Mouse (Mus musculus): ENCODE data around the gene Hoxb6.

Hoxb6 gene

GRCm38 (mm10) chr11:96269869-96270268 is 22.4 kb upstream of the Hoxb6 start:
- in situ Hi-C loops (cut with MboI, MseI): no loop called here

DNA sequence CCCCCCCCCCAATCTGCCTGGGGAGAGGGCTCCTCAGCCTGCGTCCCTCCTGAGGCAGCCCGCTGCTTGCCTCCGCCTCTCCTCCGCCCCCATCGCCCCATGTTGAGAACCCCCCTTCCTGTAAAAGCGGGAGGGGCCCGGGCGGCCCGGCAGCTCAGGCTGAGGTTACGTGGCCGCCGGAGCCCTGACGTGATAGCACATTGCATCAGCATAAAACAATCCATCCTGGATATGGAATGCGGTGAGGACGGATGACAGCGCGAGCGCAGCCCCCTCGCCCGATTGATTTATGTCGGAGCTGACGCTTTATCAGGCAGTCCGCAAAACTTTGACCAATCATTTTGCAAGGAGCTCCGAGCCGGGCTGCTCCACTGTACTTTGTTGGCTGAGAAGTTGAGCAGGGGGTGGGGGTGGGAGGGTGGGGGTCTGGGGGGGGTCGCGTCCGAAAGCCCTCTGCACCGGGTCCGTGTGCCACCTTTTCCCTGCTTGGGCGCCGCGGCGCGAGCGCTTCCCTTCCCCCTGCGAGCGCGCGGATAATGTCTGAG is 21.2 kb upstream of the Hoxb6 start, which contains the start of gene Hoxb9:
Gene Hoxb9, plus strand, starts transcription at position 462 of the 545 bp plus-strand sequence.
- in situ Hi-C loops (cut with MboI, MseI): no loop called here

DNA sequence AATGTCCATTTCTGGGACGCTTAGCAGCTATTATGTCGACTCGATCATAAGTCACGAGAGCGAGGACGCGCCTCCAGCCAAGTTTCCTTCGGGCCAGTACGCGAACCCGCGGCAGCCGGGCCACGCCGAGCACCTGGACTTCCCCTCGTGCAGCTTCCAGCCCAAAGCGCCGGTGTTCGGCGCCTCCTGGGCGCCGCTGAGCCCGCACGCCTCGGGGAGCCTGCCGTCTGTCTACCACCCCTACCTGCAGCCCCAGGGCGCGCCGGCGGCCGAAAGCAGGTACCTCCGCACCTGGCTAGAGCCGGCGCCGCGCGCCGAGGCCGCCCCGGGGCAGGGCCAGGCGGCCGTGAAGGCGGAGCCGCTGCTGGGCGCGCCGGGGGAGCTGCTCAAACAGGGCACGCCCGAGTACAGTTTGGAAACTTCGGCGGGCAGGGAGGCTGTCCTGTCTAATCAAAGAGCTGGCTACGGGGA is 20.7 kb upstream of the Hoxb6 start:
- in situ Hi-C loops (cut with MboI, MseI): no loop called here

DNA sequence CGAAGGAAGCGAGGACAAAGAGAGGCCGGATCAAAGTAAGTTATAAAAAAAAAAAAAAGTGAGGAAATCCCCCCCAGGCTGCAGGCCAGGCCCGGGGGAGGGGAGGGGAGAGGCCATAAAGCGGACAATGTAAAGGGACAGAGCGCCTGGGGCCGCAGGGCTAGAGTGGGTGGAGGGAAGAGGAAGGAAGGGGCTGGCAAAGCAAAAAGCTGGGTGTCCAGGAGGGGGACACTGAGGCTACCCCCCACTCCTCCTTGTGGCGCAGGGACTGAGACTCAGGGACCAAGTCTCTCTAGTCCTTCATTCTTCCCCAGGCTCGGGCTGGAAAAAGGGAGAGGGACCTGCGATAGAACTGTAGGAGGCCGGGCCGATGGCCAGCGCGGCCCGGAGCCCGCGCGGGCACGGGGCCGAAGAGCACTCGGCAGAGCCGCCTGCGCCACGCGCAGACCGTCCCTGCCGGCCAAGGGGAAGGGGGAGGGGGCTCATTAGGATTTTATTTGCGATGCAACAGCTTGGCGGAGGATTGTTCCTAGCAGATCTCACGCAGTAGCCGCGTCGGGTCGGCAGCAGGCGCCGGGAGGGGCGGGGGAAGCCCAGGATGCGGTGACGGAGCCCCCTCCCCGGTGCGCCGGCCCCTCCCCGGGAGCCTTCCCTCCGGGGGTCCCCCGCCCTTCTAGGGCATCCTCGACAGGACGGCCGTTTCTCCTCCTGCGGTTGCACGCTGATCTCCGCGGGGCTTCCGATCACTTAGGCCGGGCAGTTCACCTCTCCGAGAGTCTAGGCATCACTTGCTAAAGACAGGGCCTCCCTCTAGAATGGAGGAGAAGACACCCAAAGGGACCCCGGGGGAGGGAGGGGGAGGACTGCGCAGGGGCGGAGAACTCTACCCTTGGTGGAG is 20.0 kb upstream of the Hoxb6 start:
- in situ Hi-C loops (cut with MboI, MseI): no loop called here

GRCm38 (mm10) chr11:96274428-96274827 is 17.8 kb upstream of the Hoxb6 start:
- in situ Hi-C loops (cut with MboI, MseI): no loop called here

DNA sequence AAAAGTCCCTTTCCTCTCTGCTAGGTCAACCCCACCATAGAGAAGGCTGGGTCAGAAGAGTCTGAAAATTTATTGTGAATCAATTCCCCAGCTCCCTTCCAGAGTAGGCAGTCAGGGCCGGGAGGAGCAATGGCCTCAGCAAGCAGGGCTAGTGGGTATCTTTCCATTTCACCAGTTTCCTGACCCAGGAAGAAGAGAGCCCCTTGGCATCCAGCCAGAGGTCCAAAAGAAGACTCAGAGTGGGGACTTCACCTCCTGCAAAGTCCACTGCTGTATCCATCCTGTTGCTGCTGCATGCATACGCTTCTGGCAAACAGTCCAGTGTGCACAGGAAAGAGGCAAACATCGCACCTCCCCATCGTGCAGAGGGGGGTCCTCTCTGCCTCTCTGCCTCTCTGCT is 16.4 kb upstream of the Hoxb6 start:
- in situ Hi-C loops (cut with MboI, MseI): loop anchor here (5.0 kb wide), 1 partner anchor 81 kb away; no protein-coding TSS in a partner anchor

GRCm38 (mm10) chr11:96277151-96278044 is 14.9 kb upstream of the Hoxb6 start:
- in situ Hi-C loops (cut with MboI, MseI): loop anchor here (5.0 kb wide), 1 partner anchor 80 kb away; no protein-coding TSS in a partner anchor

DNA sequence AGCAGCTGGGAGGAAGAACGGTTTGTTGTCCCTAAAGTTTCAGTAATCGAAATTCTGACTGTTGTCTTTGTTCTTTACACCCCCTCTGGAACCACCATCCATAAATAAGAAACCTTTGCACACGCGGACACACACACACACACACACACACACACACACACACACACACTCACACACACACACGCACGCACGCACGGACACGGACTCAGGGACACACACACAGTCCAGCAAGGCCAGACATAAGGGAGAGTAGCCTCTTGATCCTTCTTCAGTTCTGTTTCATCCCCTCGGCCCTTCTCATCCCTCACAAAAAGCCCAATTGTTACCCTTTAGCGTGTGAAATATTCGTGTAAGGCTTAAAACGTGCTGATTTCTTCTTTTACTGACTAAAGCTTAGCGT is 14.0 kb upstream of the Hoxb6 start:
- in situ Hi-C loops (cut with MboI, MseI): loop anchor here (5.0 kb wide), 1 partner anchor 79 kb away; no protein-coding TSS in a partner anchor

- in situ Hi-C loops (cut with MboI, MseI): loop anchor here (5.0 kb wide), 1 partner anchor 79 kb away; no protein-coding TSS in a partner anchor
Measured at GRCm38 (mm10) chr11:96278773-96279172, 13.5 kb upstream of the Hoxb6 start.

GRCm38 (mm10) chr11:96279421-96280233 is 12.6 kb upstream of the Hoxb6 start:
- in situ Hi-C loops (cut with MboI, MseI): loop anchor here (5.0 kb wide), 1 partner anchor 78 kb away; no protein-coding TSS in a partner anchor

GRCm38 (mm10) chr11:96280399-96281378 is 11.6 kb upstream of the Hoxb6 start:
- in situ Hi-C loops (cut with MboI, MseI): no loop called here

GRCm38 (mm10) chr11:96281396-96281795 is 10.9 kb upstream of the Hoxb6 start:
- in situ Hi-C loops (cut with MboI, MseI): no loop called here

DNA sequence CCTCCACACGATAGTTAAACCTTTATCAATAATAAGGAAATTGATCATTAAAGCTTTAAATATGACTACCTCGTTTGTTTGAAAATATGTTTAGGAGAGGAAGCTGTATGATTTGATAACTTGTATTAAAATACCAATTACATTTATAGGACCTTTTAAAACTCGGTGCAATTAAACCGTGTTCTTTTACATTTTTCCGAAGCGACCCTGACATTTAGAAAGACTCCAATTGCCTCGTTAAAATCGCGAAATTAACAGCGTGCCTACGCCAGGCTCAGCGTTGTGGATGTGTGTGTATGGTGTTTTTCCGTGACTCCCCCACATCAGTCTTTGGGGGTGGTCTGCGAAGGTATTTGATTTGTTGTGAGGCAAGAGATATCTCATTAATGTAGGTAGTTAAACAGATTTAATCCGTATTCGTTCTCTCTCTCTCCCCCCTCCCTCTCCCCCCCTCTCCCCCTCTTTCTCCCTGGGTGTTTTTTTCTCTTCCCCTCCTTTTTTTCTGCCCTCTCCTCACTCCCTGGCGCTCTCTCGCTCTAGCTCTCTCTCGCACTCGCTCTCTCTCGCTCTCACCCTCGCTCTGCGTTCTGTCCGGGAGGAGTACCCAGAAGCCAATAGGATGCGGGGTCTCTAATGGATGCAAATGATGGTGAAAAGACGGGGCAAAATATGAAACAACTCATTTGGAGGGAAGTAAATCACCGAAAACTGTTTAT is 10.3 kb upstream of the Hoxb6 start, which contains the start of gene Hoxb8:
Gene Hoxb8, plus strand, starts transcription at position 51 of the 716 bp plus-strand sequence.
- in situ Hi-C loops (cut with MboI, MseI): no loop called here

GRCm38 (mm10) chr11:96282795-96283430 is 9.4 kb upstream of the Hoxb6 start:
- in situ Hi-C loops (cut with MboI, MseI): no loop called here

- in situ Hi-C loops (cut with MboI, MseI): no loop called here
Measured at GRCm38 (mm10) chr11:96284041-96284749, 8.1 kb upstream of the Hoxb6 start.

DNA sequence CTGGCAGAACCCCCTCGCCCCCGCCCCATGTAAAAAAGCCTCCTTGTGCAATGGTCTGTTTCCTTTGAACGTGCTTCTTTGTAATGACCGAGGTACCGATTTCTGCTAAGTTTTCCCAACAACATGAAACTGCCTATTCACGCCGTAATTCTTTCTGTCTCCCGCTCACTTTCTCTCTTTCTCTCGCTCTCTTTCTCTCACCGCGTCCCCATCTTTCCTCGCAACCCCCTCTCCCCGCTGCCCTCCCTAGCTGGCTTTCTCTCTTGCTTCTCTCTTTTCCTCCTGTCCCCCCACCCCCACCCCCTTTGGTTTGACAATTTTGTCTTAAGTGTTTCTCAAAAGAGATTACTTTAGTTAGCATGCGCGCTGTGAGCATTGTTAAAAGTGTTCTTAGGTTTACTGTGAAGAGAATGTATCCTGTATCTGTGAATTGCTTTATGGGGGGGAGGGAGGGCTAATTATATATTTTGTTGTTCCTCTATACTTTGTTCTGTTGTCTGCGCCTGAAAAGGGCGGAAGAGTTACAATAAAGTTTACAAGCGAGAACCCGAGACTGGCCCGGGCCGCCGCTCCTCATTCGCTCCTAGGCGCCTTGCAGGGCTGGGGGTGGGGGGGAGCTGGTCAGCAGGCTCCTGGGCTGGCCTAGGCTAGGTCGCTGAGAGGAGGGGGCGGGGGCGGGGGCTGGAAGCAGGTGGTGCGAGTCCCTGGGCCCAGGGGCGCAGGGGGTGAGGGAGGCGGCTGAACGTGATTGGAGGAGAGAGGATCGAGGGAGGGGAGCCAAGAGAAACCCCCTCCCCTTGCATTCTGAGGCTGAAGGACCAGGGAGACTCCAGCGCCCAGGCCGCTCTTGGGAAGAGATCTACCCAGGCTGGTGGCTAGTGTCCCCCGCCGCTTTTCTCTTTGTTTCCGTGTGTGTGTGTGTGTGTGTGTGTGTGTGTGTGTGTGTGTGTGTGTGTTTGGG is 7.2 kb upstream of the Hoxb6 start:
- in situ Hi-C loops (cut with MboI, MseI): no loop called here
